In the genomic region with DNA sequence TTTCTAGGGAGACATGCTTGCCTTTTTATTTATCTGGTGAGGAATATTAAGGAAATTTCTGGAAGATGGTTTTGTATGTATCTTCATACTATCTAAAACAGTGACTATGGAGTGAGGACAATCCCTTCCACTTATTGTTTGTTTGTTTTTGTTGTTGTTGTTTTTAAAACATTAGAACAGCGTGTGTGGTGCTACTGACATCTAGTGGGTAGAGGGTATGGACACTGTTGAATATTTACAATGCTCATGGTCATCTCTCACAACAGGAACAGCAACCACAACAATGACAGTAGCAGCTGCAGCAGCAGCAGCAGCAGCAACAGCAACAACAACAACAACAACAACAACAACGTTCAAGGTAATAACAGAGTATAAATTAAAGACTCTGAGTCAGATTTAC, we compare ENCODE assay signal across 22 mouse cellular contexts.
DNase-seq lines count a peak whose midpoint lies in the region; ATAC-seq and TF ChIP-seq lines count a peak whose summit lies in the region.
"Had no signal": no experiment of that assay in that cellular context is flagged by ENCODE, and none has a peak within 500 bp of the region (broad histone marks: within the 10 kb centered on the region; RNA-seq: fewer than 3 reads in every experiment).

No protein-coding gene starts in this region.

- ATAC-seq in hindbrain, postnatal 0 days, result no peak
- ATAC-seq in hindbrain, embryonic 13.5 days (ENCODE audit: low FRiP score), result no peak
- no peak for ATAC-seq in midbrain, postnatal 0 days (ENCODE audit: low FRiP score)
- no peak for ATAC-seq in midbrain, embryonic 13.5 days
- ATAC-seq: activated CD4-positive, CD25-positive, alpha-beta regulatory T cell, adult 4 months; forebrain, embryonic 14.5 days had no signal

- H3K27ac ChIP-seq in hindbrain, postnatal 0 days, result no peak overlapping the region
- no peak overlapping the region for H3K27ac ChIP-seq in hindbrain, embryonic 13.5 days
- H3K27ac ChIP-seq in layer of hippocampus, adult 2 months, result no peak overlapping the region
- no peak overlapping the region for H3K27ac ChIP-seq in midbrain, postnatal 0 days (ENCODE audit: low read depth, low read length)
- H3K27ac ChIP-seq in midbrain, embryonic 13.5 days, result no peak overlapping the region
- H3K27ac ChIP-seq: forebrain, embryonic 10.5 days; heart, adult 2 months; heart, embryonic 10.5 days; heart, embryonic 13.5 days; hindbrain, embryonic 12.5 days had no signal

- no peak overlapping the region for H3K4me3 ChIP-seq in hindbrain, postnatal 0 days (ENCODE audit: low read length)
- no peak overlapping the region for H3K4me3 ChIP-seq in hindbrain, embryonic 13.5 days
- H3K4me3 ChIP-seq in layer of hippocampus, adult 2 months, result no peak overlapping the region
- no peak overlapping the region for H3K4me3 ChIP-seq in midbrain, postnatal 0 days (ENCODE audit: low read depth, low read length)
- H3K4me3 ChIP-seq in midbrain, embryonic 13.5 days (replicated peaks), result no peak overlapping the region
- H3K4me3 ChIP-seq: forebrain, embryonic 10.5 days; heart, adult 2 months; heart, embryonic 10.5 days; heart, embryonic 13.5 days; hindbrain, embryonic 12.5 days had no signal

- peak; percentile 34 for DNase-seq in hindbrain, postnatal 0 days (ENCODE audit: low spot score)
- DNase-seq in layer of hippocampus, adult 2 months (ENCODE audit: low spot score in 2 of 2), result no peak
- no peak for DNase-seq in layer of hippocampus, postnatal 10 days (ENCODE audit: low spot score in 2 of 2)
- peak; percentile 12 for DNase-seq in midbrain, postnatal 0 days (ENCODE audit: low spot score)
- no peak for DNase-seq in adrenal gland, postnatal 10 days
- DNase-seq: adrenal gland, adult 8-10 months; adrenal gland, postnatal 36 days; cerebellum, adult 18-20 months; cerebellum, adult 9-10 months; cerebellum, postnatal 14 days; gastrocnemius, postnatal 25 days; heart, adult 2 months; heart, postnatal 14 days; heart, postnatal 4 days had no signal

- TF ChIP-seq CTCF in hindbrain, postnatal 0 days (IDR thresholded peaks at IDR 0.05; ENCODE audit: low read depth), result peak; percentile 66
- TF ChIP-seq CTCF in layer of hippocampus, adult 2 months (conservative IDR thresholded peaks at IDR 0.05), result peak; percentile 66
- TF ChIP-seq CTCF in midbrain, postnatal 0 days (IDR thresholded peaks at IDR 0.05), result peak; percentile 63

- no peaks in the 10 kb centered on the region for H3K9me3 ChIP-seq in hindbrain, postnatal 0 days (ENCODE audit: low read length)
- no peaks in the 10 kb centered on the region for H3K9me3 ChIP-seq in hindbrain, embryonic 13.5 days
- H3K9me3 ChIP-seq in midbrain, postnatal 0 days (ENCODE audit: low read length), result no peaks in the 10 kb centered on the region
- H3K9me3 ChIP-seq in midbrain, embryonic 13.5 days, result no peaks in the 10 kb centered on the region
- H3K9me3 ChIP-seq: forebrain, embryonic 10.5 days; heart, embryonic 10.5 days; heart, embryonic 13.5 days; hindbrain, embryonic 12.5 days had no signal

- no peaks in the 10 kb centered on the region for H3K4me1 ChIP-seq in hindbrain, postnatal 0 days (ENCODE audit: insufficient read depth, low read length)
- no peaks in the 10 kb centered on the region for H3K4me1 ChIP-seq in hindbrain, embryonic 13.5 days (replicated peaks)
- H3K4me1 ChIP-seq in midbrain, postnatal 0 days (ENCODE audit: insufficient read depth, low read length), result no peaks in the 10 kb centered on the region
- no peaks in the 10 kb centered on the region for H3K4me1 ChIP-seq in midbrain, embryonic 13.5 days (replicated peaks)
- H3K4me1 ChIP-seq: forebrain, embryonic 10.5 days; heart, embryonic 10.5 days; heart, embryonic 13.5 days; hindbrain, embryonic 12.5 days had no signal

- H3K4me2 ChIP-seq in hindbrain, postnatal 0 days (ENCODE audit: low read depth, low read length), result no peak overlapping the region
- no peak overlapping the region for H3K4me2 ChIP-seq in hindbrain, embryonic 13.5 days
- no peak overlapping the region for H3K4me2 ChIP-seq in midbrain, postnatal 0 days (ENCODE audit: low read depth, low read length, poor library complexity, severe bottlenecking)
- no peak overlapping the region for H3K4me2 ChIP-seq in midbrain, embryonic 13.5 days (replicated peaks)
- H3K4me2 ChIP-seq: heart, embryonic 13.5 days; hindbrain, embryonic 12.5 days had no signal

- no peak overlapping the region for H3K9ac ChIP-seq in hindbrain, postnatal 0 days (replicated peaks; ENCODE audit: low read length)
- H3K9ac ChIP-seq in hindbrain, embryonic 13.5 days, result no peak overlapping the region
- H3K9ac ChIP-seq in midbrain, postnatal 0 days (replicated peaks; ENCODE audit: low read length, poor library complexity, severe bottlenecking), result no peak overlapping the region
- H3K9ac ChIP-seq in midbrain, embryonic 13.5 days (replicated peaks), result no peak overlapping the region
- H3K9ac ChIP-seq: heart, embryonic 13.5 days; hindbrain, embryonic 12.5 days had no signal

- 73% methylated on average over 2 of the region's 2 CpGs for WGBS in hindbrain, postnatal 0 days
- 74% methylated on average over 2 of the region's 2 CpGs for WGBS in hindbrain, embryonic 13.5 days
- WGBS in midbrain, postnatal 0 days, result 78% methylated on average over 2 of the region's 2 CpGs
- WGBS in midbrain, embryonic 13.5 days, result 78% methylated on average over 2 of the region's 2 CpGs

- no peaks in the 10 kb centered on the region for H3K27me3 ChIP-seq in hindbrain, postnatal 0 days (ENCODE audit: insufficient read depth, low read length)
- no peaks in the 10 kb centered on the region for H3K27me3 ChIP-seq in hindbrain, embryonic 13.5 days
- no peaks in the 10 kb centered on the region for H3K27me3 ChIP-seq in midbrain, postnatal 0 days (ENCODE audit: insufficient read depth, low read length)
- no peaks in the 10 kb centered on the region for H3K27me3 ChIP-seq in midbrain, embryonic 13.5 days
- H3K27me3 ChIP-seq: heart, embryonic 13.5 days; hindbrain, embryonic 12.5 days had no signal

- no peaks in the 10 kb centered on the region for H3K36me3 ChIP-seq in hindbrain, postnatal 0 days (ENCODE audit: insufficient read depth, low read length)
- no peaks in the 10 kb centered on the region for H3K36me3 ChIP-seq in hindbrain, embryonic 13.5 days
- H3K36me3 ChIP-seq in midbrain, postnatal 0 days (ENCODE audit: insufficient read depth, low read length), result no peaks in the 10 kb centered on the region
- H3K36me3 ChIP-seq in midbrain, embryonic 13.5 days, result no peaks in the 10 kb centered on the region
- H3K36me3 ChIP-seq: forebrain, embryonic 10.5 days; heart, embryonic 10.5 days; heart, embryonic 13.5 days; hindbrain, embryonic 12.5 days had no signal

Comparison
In these comparisons a context has a peak if more than half of its experiments do, and no peak if none do; other contexts are left out.
1. DNase-seq: peak in hindbrain, postnatal 0 days (single experiment) and midbrain, postnatal 0 days (single experiment); none in layer of hippocampus, adult 2 months (0 of 2), layer of hippocampus, postnatal 10 days (0 of 2) and adrenal gland, postnatal 10 days (single experiment).
2. Peak in every context shown above with its lines, with median percentiles within 50 percentile points of each other: CTCF ChIP-seq.